In genomic region chr16:11175489-11176207, GRCm38 (mm10) we compare ENCODE assay signal across 8 mouse cellular contexts. TPM values are rescaled to one million over a fixed set of nuclear protein-coding genes. Genes with fewer than 3 reads are reported as not detected.
DNase-seq lines count a peak whose midpoint lies in the region; ATAC-seq and TF ChIP-seq lines count a peak whose summit lies in the region.

No protein-coding gene starts in this region.

- H3K4me3 ChIP-seq in ES-Bruce4 (ENCODE audit: low read depth, low read length): peak overlapping the region; percentile 76
- H3K4me3 ChIP-seq in heart, embryonic 16.5 days (ENCODE audit: low read length): peak overlapping the region; percentile 94
- peak overlapping the region; percentile 96 for H3K4me3 ChIP-seq in lung, embryonic 14.5 days (ENCODE audit: low read depth, low read length)
- peak overlapping the region; percentile 86 for H3K4me3 ChIP-seq in neural tube, embryonic 15.5 days (replicated peaks)

- H3K9ac ChIP-seq in ES-Bruce4 (ENCODE audit: low read depth, poor library complexity, severe bottlenecking): peak overlapping the region; percentile 79
- peak overlapping the region; percentile 92 for H3K9ac ChIP-seq in heart, embryonic 16.5 days (ENCODE audit: low read length)
- peak overlapping the region; percentile 83 for H3K9ac ChIP-seq in lung, embryonic 14.5 days
- H3K9ac ChIP-seq in neural tube, embryonic 15.5 days (replicated peaks): peak overlapping the region; percentile 86

- WGBS in heart, embryonic 16.5 days: under 1% methylated on average over 72 of the region's 72 CpGs
- under 1% methylated on average over 65 of the region's 72 CpGs for WGBS in lung, embryonic 14.5 days
- WGBS in neural tube, embryonic 15.5 days: under 1% methylated on average over 51 of the region's 72 CpGs

- no peak for TF ChIP-seq CTCF in ES-Bruce4 (IDR thresholded peaks at IDR 0.05; ENCODE audit: low read depth, low read length)
- no peak for TF ChIP-seq CTCF in lung, embryonic 14.5 days (IDR thresholded peaks at IDR 0.05; ENCODE audit: low read depth)

- TF ChIP-seq EP300 in ES-Bruce4 (IDR thresholded peaks at IDR 0.05; ENCODE audit: insufficient read depth, low read depth, low read length): no peak

- H3K9me3 ChIP-seq in ES-Bruce4 (replicated peaks; ENCODE audit: control insufficient read depth, insufficient read depth, low read length, poor library complexity, severe bottlenecking): no peaks in the 10 kb centered on the region
- peaks cover 5% of the 10 kb centered on the region for H3K9me3 ChIP-seq in heart, embryonic 16.5 days (replicated peaks; ENCODE audit: control insufficient read depth, low read length)
- H3K9me3 ChIP-seq in lung, embryonic 14.5 days (ENCODE audit: low read depth, low read length): no peaks in the 10 kb centered on the region
- H3K9me3 ChIP-seq in neural tube, embryonic 15.5 days (replicated peaks): no peaks in the 10 kb centered on the region

- no peaks in the 10 kb centered on the region for H3K4me1 ChIP-seq in ES-Bruce4 (ENCODE audit: control insufficient read depth, insufficient read depth, low read length)
- peaks cover 11% of the 10 kb centered on the region for H3K4me1 ChIP-seq in heart, embryonic 16.5 days (ENCODE audit: control insufficient read depth, insufficient read depth, low read length)
- peaks cover 4% of the 10 kb centered on the region; the same call in 1 of the 2 replicates for H3K4me1 ChIP-seq in lung, embryonic 14.5 days (ENCODE audit: insufficient read depth)
- peaks cover 24% of the 10 kb centered on the region for H3K4me1 ChIP-seq in neural tube, embryonic 15.5 days

- DNase-seq in adrenal gland, postnatal 14 days: peak; percentile 82
- DNase-seq in kidney, postnatal 10 days: peak; percentile 76
- peak; percentile 76 for DNase-seq in lung, embryonic 14.5 days
- peak; percentile 63 to 69 for DNase-seq in urinary bladder, postnatal 36 days (ENCODE audit: low spot score in 2 of 2)

- no peak overlapping the region for H3K27ac ChIP-seq in ES-Bruce4 (ENCODE audit: insufficient read depth, low read length)
- H3K27ac ChIP-seq in heart, embryonic 16.5 days (ENCODE audit: low read length): peak overlapping the region; percentile 89
- peak overlapping the region; percentile 84 for H3K27ac ChIP-seq in lung, embryonic 14.5 days (ENCODE audit: low read depth)
- H3K27ac ChIP-seq in neural tube, embryonic 15.5 days (replicated peaks): peak overlapping the region; percentile 91

- no peaks in the 10 kb centered on the region for H3K27me3 ChIP-seq in ES-Bruce4 (ENCODE audit: control insufficient read depth, insufficient read depth, low read length, poor library complexity, severe bottlenecking)
- H3K27me3 ChIP-seq in heart, embryonic 16.5 days (ENCODE audit: control insufficient read depth, insufficient read depth, low read length): no peaks in the 10 kb centered on the region
- no peaks in the 10 kb centered on the region for H3K27me3 ChIP-seq in lung, embryonic 14.5 days (ENCODE audit: insufficient read depth, low read length)
- H3K27me3 ChIP-seq in neural tube, embryonic 15.5 days (replicated peaks): 0 out of 2 replicates have a peak, but pooled peaks cover 2% of the 10 kb centered on the region

- H3K36me3 ChIP-seq in ES-Bruce4 (ENCODE audit: control insufficient read depth, insufficient read depth, low read length, poor library complexity, severe bottlenecking): no peaks in the 10 kb centered on the region
- no peaks in the 10 kb centered on the region for H3K36me3 ChIP-seq in heart, embryonic 16.5 days (ENCODE audit: control insufficient read depth, insufficient read depth)
- no peaks in the 10 kb centered on the region for H3K36me3 ChIP-seq in lung, embryonic 14.5 days (ENCODE audit: insufficient read depth)
- no peaks in the 10 kb centered on the region for H3K36me3 ChIP-seq in neural tube, embryonic 15.5 days

- H3K4me2 ChIP-seq in heart, embryonic 16.5 days (ENCODE audit: low read depth, low read length): peak overlapping the region; percentile 80
- peak overlapping the region; percentile 83 for H3K4me2 ChIP-seq in lung, embryonic 14.5 days
- H3K4me2 ChIP-seq in neural tube, embryonic 15.5 days: peak overlapping the region; percentile 83

- no peak for TF ChIP-seq POLR2A in ES-Bruce4 (IDR thresholded peaks at IDR 0.05; ENCODE audit: insufficient read depth, low read length)

- peak; percentile 59 for ATAC-seq in erythroid progenitor cell, adult 5-6 weeks (replicated peaks; ENCODE audit: low FRiP score, poor library complexity, severe bottlenecking)
- peak; percentile 68 for ATAC-seq in heart, embryonic 16.5 days (replicated peaks; ENCODE audit: extremely low read depth, insufficient read depth, low FRiP score)
- ATAC-seq in lung, embryonic 14.5 days (ENCODE audit: insufficient read depth): peak; percentile 75
- ATAC-seq in neural tube, embryonic 15.5 days (ENCODE audit: low FRiP score): peak; percentile 66

RNA-seq across cellular contexts. Expression of gene Zc3h7a, which starts 0.5 kb away (rescaled TPM):
- 89.9 and 116 TPM in 2 replicates for polyA plus RNA-seq in ES-Bruce4 (2011; ENCODE audit: insufficient read depth, insufficient read length, low read depth, missing spikeins)
- total RNA-seq in adrenal gland, postnatal 14 days (2021): 63.3 and 78.2 TPM in 2 replicates
- 101 and 118 TPM in 2 replicates for total RNA-seq in erythroid progenitor cell, adult 5-6 weeks (2015; ENCODE audit: low replicate concordance)
- total RNA-seq in erythroid progenitor cell, adult 5-6 weeks (2017; ENCODE audit: low replicate concordance): 128 and 160 TPM in 2 replicates
- 66.8 and 79.1 TPM in 2 replicates for polyA plus RNA-seq in heart, embryonic 16.5 days (2015; fragmentation: Nextera tagmentation; extraction: Ambion mirVana)
- polyA plus RNA-seq in lung, embryonic 14.5 days (2014; fragmentation: Nextera tagmentation; extraction: Ambion mirVana): 95.8 and 96.9 TPM in 2 replicates
- polyA plus RNA-seq in neural tube, embryonic 15.5 days (2015; fragmentation: Nextera tagmentation; extraction: Ambion mirVana): 72.7 and 73.4 TPM in 2 replicates

RNA-seq across cellular contexts. Expression of gene Rsl1d1, which starts 27.5 kb away (rescaled TPM):
- 341 and 391 TPM in 2 replicates for polyA plus RNA-seq in ES-Bruce4 (2011; ENCODE audit: insufficient read depth, insufficient read length, low read depth, missing spikeins)
- 78.6 and 81.6 TPM in 2 replicates for total RNA-seq in adrenal gland, postnatal 14 days (2021)
- total RNA-seq in erythroid progenitor cell, adult 5-6 weeks (2015; ENCODE audit: low replicate concordance): 33.5 and 68.3 TPM in 2 replicates
- total RNA-seq in erythroid progenitor cell, adult 5-6 weeks (2017; ENCODE audit: low replicate concordance): 29.4 and 40.6 TPM in 2 replicates
- polyA plus RNA-seq in heart, embryonic 16.5 days (2015; fragmentation: Nextera tagmentation; extraction: Ambion mirVana): 113 and 144 TPM in 2 replicates
- polyA plus RNA-seq in lung, embryonic 14.5 days (2014; fragmentation: Nextera tagmentation; extraction: Ambion mirVana): 193 and 202 TPM in 2 replicates
- 119 and 140 TPM in 2 replicates for polyA plus RNA-seq in neural tube, embryonic 15.5 days (2015; fragmentation: Nextera tagmentation; extraction: Ambion mirVana)

RNA-seq across cellular contexts. Expression of gene Txndc11, which starts 41.2 kb away (rescaled TPM):
- polyA plus RNA-seq in ES-Bruce4 (2011; ENCODE audit: insufficient read depth, insufficient read length, low read depth, missing spikeins): 21.1 and 22.5 TPM in 2 replicates
- total RNA-seq in adrenal gland, postnatal 14 days (2021): 42.1 and 42.6 TPM in 2 replicates
- total RNA-seq in erythroid progenitor cell, adult 5-6 weeks (2015; ENCODE audit: low replicate concordance): 15.1 and 15.9 TPM in 2 replicates
- total RNA-seq in erythroid progenitor cell, adult 5-6 weeks (2017; ENCODE audit: low replicate concordance): 18.0 and 28.1 TPM in 2 replicates
- 28.6 and 29.6 TPM in 2 replicates for polyA plus RNA-seq in heart, embryonic 16.5 days (2015; fragmentation: Nextera tagmentation; extraction: Ambion mirVana)
- 38.2 and 38.8 TPM in 2 replicates for polyA plus RNA-seq in lung, embryonic 14.5 days (2014; fragmentation: Nextera tagmentation; extraction: Ambion mirVana)
- 28.7 and 29.3 TPM in 2 replicates for polyA plus RNA-seq in neural tube, embryonic 15.5 days (2015; fragmentation: Nextera tagmentation; extraction: Ambion mirVana)
